Mouse (Mus musculus) cortical plate, adult 2 months (tissue): ENCODE results near the gene Zfp324.

ENCODE experiments used
- CTCF ChIP-seq: fragments of 200-500 bp; IDR thresholded peaks from 2 replicates; pipeline ENCODE4 v1.5.1; 2011; ENCODE audit warnings: mild to moderate bottlenecking, control low read depth, low read length; ENCODE audit not compliant: insufficient read depth; ENCODE audit errors: extremely low read depth
- POLR2A ChIP-seq: fragments of 200-500 bp; IDR thresholded peaks from 2 replicates; pipeline ENCODE4 v1.6.1; 2011; ENCODE audit warnings: mild to moderate bottlenecking, low read length, control low read depth; ENCODE audit not compliant: insufficient read depth; ENCODE audit errors: extremely low read depth

- no peak for TF ChIP-seq POLR2A
- TF ChIP-seq CTCF: no peak
Measured at GRCm38 (mm10) chr7:12957511-12957910, 8.1 kb upstream of the Zfp324 start.
